Mouse (Mus musculus): ENCODE results near the gene Fam219a. TPM values are rescaled to one million over a fixed set of nuclear protein-coding genes. Genes with fewer than 3 reads are reported as not detected.

The Fam219a gene
- polyA plus RNA-seq, 1 experiment = 16.0 TPM

DNA sequence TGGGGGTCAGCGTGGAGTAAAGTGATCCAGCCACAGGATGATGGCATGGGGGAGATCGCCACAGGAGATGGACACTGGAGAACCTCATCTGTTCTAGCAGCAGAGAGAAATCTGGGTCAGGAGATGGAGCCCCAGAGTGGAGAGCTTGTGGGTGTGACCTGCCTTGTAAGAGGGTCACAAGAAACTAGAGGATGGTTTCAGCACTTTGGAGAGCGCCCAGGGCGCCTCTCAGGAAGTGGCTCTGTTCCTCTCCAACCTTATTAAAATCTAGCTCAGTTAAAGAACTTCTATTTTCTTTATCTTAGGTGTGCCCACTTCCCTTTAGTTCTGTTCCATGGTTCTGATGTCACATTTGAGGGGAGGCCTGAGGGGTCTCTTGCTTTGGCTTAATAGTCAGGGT lies 37.4 kb upstream of the Fam219a start:
- Histone ChIP-seq H3K27ac (ENCODE audit: insufficient read depth, low read depth, low read length) (no peak overlapping the region), H3K4me3 (ENCODE audit: low read depth, low read length) (no peak overlapping the region), H3K4me1 (ENCODE audit: control insufficient read depth, insufficient read depth, insufficient read length, low read length) (no peaks in the 10 kb centered on the region), H3K36me3 (ENCODE audit: control insufficient read depth, insufficient read depth, low read length) (no peaks in the 10 kb centered on the region), H3K27me3 (ENCODE audit: control insufficient read depth, insufficient read depth, low read length) (no peaks in the 10 kb centered on the region)
- no peak for TF ChIP-seq POLR2A (IDR thresholded peaks at IDR 0.05; ENCODE audit: low read depth, low read length)
- 35% methylated on average over 4 of the region's 4 CpGs for WGBS

DNA sequence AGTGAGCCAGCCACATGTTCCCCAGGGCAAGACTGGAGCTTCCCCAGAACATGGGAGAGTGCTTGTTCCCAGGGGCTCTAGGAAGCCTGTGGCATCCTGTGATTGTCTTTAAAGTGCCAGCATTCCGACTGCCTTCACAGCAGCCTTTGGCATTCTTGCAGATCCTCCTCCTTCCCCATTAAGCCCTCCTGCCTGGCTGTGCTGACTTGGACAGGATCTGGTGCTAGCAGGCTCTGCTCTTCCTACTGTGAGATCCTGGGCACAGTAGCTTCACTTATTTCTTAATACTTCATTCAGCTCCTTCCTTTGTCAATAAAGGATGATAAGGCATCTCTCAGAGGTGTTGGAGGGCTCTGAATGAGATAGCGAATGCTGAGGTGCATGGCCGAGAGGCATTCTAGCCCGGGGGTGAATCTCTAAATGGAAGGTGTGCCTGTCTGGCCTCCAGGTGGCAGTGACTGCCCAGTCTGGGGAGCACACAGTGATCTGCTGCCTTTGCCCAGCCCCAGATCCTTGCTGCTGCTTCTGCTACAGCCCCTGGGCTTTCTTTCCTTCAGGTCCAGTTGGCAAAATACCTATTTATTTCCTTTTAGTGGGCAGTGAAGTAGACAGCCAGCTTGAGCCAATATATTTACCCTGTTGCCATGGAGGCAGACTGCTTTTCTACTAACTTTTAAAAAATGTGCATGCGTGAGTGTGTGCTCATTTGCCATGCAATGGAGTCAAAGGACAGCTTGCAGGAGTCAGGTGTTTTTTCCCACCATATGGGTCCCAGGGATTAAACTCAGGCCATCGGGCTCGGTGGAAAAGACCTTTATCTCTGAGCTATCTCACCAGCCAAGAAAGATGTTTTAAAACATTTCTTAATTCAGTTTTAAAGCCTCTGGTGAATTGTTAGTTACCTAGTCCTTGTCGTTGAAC lies 35.4 kb upstream of the Fam219a start:
- no peak overlapping the region for H3K27ac ChIP-seq (ENCODE audit: insufficient read depth, low read depth, low read length)
- no peaks in the 10 kb centered on the region for H3K4me1 ChIP-seq (ENCODE audit: control insufficient read depth, insufficient read depth, insufficient read length, low read length)
- WGBS = 42% methylated on average over 8 of the region's 8 CpGs
- no peak overlapping the region for H3K4me3 ChIP-seq (ENCODE audit: low read depth, low read length)
- H3K36me3 ChIP-seq (ENCODE audit: control insufficient read depth, insufficient read depth, low read length) = no peaks in the 10 kb centered on the region
- TF ChIP-seq POLR2A (IDR thresholded peaks at IDR 0.05; ENCODE audit: low read depth, low read length) (no peak), CTCF (IDR thresholded peaks at IDR 0.05; ENCODE audit: extremely low read depth, insufficient read length, insufficient replicate concordance, low read depth, low read length) (peak; percentile 26; the same call in 1 of the 2 replicates)
- no peaks in the 10 kb centered on the region for H3K27me3 ChIP-seq (ENCODE audit: control insufficient read depth, insufficient read depth, low read length)

DNA sequence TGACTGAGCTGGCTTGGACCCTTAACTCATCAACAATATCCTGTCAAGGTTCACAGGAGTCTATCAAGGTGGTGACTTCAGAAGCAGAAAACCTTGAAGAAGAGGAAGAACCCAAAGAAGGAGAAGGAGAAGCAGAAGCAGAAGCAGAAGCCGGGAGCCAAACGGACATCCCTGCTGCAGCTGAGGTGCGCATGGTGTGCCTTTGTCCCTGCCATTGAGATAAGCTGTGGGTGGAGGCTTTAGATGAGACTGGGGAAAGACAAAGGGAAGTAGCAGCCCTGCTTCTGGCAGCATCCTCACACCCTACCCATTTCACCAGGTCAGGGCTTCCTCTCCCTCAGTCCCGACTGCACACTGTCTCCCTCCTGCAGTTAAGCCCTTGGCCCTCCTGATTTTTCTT lies 33.5 kb upstream of the Fam219a start:
- Histone ChIP-seq H3K4me1 (ENCODE audit: control insufficient read depth, insufficient read depth, insufficient read length, low read length) (no peaks in the 10 kb centered on the region), H3K36me3 (ENCODE audit: control insufficient read depth, insufficient read depth, low read length) (no peaks in the 10 kb centered on the region), H3K27ac (ENCODE audit: insufficient read depth, low read depth, low read length) (no peak overlapping the region), H3K4me3 (ENCODE audit: low read depth, low read length) (no peak overlapping the region), H3K27me3 (ENCODE audit: control insufficient read depth, insufficient read depth, low read length) (no peaks in the 10 kb centered on the region)
- TF ChIP-seq POLR2A (IDR thresholded peaks at IDR 0.05; ENCODE audit: low read depth, low read length) (no peak), CTCF (IDR thresholded peaks at IDR 0.05; ENCODE audit: extremely low read depth, insufficient read length, insufficient replicate concordance, low read depth, low read length) (no peak)
- WGBS = 48% methylated on average over 4 of the region's 4 CpGs

DNA sequence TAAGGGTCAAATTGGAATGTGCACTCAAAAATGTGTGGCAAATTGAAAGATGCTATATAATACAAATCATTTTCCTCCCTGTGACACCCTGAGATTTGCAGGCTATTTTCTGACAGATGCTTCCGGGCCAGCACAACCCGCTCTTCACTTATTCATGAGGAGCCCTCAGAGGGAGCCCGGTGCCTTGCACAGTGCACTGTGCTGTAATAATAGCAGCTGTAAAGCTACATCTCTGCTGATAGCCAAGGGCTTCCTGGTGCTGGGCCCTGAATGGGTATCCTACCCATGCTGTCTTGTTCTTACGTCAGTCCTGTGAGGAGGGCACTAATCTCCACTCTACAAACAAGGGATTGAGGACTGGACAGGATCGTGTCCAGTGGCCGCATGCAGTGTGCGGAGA lies 14.0 kb upstream of the Fam219a start:
- H3K4me1 ChIP-seq (ENCODE audit: control insufficient read depth, insufficient read depth, insufficient read length, low read length) = no peaks in the 10 kb centered on the region
- no peaks in the 10 kb centered on the region for H3K36me3 ChIP-seq (ENCODE audit: control insufficient read depth, insufficient read depth, low read length)
- TF ChIP-seq CTCF (IDR thresholded peaks at IDR 0.05; ENCODE audit: extremely low read depth, insufficient read length, insufficient replicate concordance, low read depth, low read length) = no peak
- TF ChIP-seq POLR2A (IDR thresholded peaks at IDR 0.05; ENCODE audit: low read depth, low read length) = no peak
- no peak overlapping the region for H3K27ac ChIP-seq (ENCODE audit: insufficient read depth, low read depth, low read length)
- WGBS = 78% methylated on average over 7 of the region's 7 CpGs
- H3K27me3 ChIP-seq (ENCODE audit: control insufficient read depth, insufficient read depth, low read length) = no peaks in the 10 kb centered on the region
- H3K4me3 ChIP-seq (ENCODE audit: low read depth, low read length) = no peak overlapping the region

DNA sequence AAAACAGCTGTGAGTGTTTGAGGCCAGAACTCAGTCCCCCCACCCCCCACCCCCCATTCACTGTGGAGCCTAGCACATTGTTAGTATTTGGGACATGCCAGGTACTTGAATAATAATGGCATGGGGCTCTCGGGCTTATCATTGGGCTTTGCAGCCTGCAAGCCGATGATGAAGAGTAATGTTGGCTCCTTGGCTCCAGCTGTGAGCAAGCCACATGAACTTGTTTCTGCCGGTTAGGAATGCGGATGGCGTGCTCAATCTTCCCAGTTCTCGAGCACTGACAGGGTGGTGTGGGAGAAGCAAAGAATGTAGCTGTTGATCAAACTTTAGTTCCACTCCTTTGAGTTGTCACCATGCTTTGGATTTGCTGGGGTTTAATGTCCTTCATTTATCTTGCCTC lies 6.6 kb upstream of the Fam219a start:
- no peak overlapping the region for H3K4me3 ChIP-seq (ENCODE audit: low read depth, low read length)
- no peaks in the 10 kb centered on the region for H3K4me1 ChIP-seq (ENCODE audit: control insufficient read depth, insufficient read depth, insufficient read length, low read length)
- H3K27ac ChIP-seq (ENCODE audit: insufficient read depth, low read depth, low read length) = no peak overlapping the region
- H3K27me3 ChIP-seq (ENCODE audit: control insufficient read depth, insufficient read depth, low read length) = peaks cover 2% of the 10 kb centered on the region; the same call in 1 of the 2 replicates
- no peaks in the 10 kb centered on the region for H3K36me3 ChIP-seq (ENCODE audit: control insufficient read depth, insufficient read depth, low read length)
- 45% methylated on average over 6 of the region's 6 CpGs for WGBS
- TF ChIP-seq CTCF (IDR thresholded peaks at IDR 0.05; ENCODE audit: extremely low read depth, insufficient read length, insufficient replicate concordance, low read depth, low read length) (no peak), POLR2A (IDR thresholded peaks at IDR 0.05; ENCODE audit: low read depth, low read length) (no peak)

DNA sequence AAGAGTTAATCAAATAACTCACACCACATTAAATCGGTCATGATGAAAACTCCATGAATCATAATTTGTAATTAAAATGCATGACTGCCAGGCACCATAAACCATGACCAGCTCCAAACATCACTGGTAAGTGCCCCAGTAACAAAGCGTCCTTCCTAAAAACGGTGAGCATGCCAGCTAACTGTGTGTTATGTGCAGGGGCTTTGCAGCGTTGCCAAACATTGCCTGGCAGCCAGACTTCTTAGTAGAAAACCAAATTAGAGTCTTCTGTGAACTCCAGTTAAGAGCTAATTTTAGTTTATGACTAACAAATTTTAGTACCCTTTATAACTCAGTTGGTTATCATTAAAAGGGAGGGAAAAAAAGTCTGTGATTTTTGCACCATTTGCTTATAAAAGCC lies 4.2 kb upstream of the Fam219a start:
- H3K4me3 ChIP-seq (ENCODE audit: low read depth, low read length) = no peak overlapping the region
- peaks cover 2% of the 10 kb centered on the region; the same call in 1 of the 2 replicates for H3K27me3 ChIP-seq (ENCODE audit: control insufficient read depth, insufficient read depth, low read length)
- 78% methylated on average over 4 of the region's 4 CpGs for WGBS
- peaks cover 5% of the 10 kb centered on the region for H3K4me1 ChIP-seq (ENCODE audit: control insufficient read depth, insufficient read depth, insufficient read length, low read length)
- no peak overlapping the region for H3K27ac ChIP-seq (ENCODE audit: insufficient read depth, low read depth, low read length)
- H3K36me3 ChIP-seq (ENCODE audit: control insufficient read depth, insufficient read depth, low read length) = no peaks in the 10 kb centered on the region
- TF ChIP-seq POLR2A (IDR thresholded peaks at IDR 0.05; ENCODE audit: low read depth, low read length) = no peak
- TF ChIP-seq CTCF (IDR thresholded peaks at IDR 0.05; ENCODE audit: extremely low read depth, insufficient read length, insufficient replicate concordance, low read depth, low read length) = no peak

DNA sequence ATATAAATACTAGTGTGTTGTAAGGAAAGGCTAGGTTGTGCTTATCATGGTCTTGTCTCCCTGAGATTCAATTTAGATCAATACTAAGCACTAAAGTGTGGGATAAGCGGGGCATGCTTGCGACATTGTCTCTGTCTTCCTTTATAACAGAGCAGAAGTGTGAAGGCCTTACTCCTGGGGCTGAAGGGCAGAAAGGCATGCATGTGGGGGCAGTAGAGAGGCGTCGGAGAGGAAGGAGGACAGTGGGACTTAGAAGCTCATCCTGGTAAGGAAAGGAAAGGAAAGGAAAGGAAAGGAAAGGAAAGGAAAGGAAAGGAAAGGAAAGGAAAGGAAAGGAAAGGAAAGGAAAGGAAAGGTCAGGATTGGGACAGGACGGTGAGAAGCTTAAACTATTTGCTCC lies 2.2 kb upstream of the Fam219a start:
- TF ChIP-seq CTCF (IDR thresholded peaks at IDR 0.05; ENCODE audit: extremely low read depth, insufficient read length, insufficient replicate concordance, low read depth, low read length) (no peak), POLR2A (IDR thresholded peaks at IDR 0.05; ENCODE audit: low read depth, low read length) (no peak)
- 25% methylated on average over 5 of the region's 5 CpGs for WGBS
- peaks cover 5% of the 10 kb centered on the region for H3K4me1 ChIP-seq (ENCODE audit: control insufficient read depth, insufficient read depth, insufficient read length, low read length)

More for the DNA sequence above, 2.2 kb upstream of the Fam219a start:
- Histone ChIP-seq H3K27me3 (ENCODE audit: control insufficient read depth, insufficient read depth, low read length) (no peaks in the 10 kb centered on the region), H3K36me3 (ENCODE audit: control insufficient read depth, insufficient read depth, low read length) (no peaks in the 10 kb centered on the region), H3K27ac (ENCODE audit: insufficient read depth, low read depth, low read length) (no peak overlapping the region), H3K4me3 (ENCODE audit: low read depth, low read length) (no peak overlapping the region)
